Mouse (Mus musculus) gastrocnemius, adult 18-20 months (tissue): ENCODE data around the gene Ciita. TPM values are rescaled to one million over a fixed set of nuclear protein-coding genes. Genes with fewer than 3 reads are reported as not detected.

Experiments
- DNase-seq: peaks from one replicate; pipeline ENCODE4 v3.0.0; 2021; ENCODE audit warnings: low spot score
- long read RNA-seq, 2 experiments: library from polyadenylated mRNA; stranded (forward); transcript quantifications; one replicate each; pipeline ENCODE4 v2.0.0; 2021
- total RNA-seq, 2 experiments: library from RNA; stranded (reverse); gene quantifications; 2 replicates each; pipeline ENCODE4 v1.2.3; 2021

Gene Ciita
- under 1 TPM; 0.18 to 0.21 TPM for total RNA-seq
- long read RNA-seq, experiment 1 = 0 reads
- long read RNA-seq, experiment 2 = 0 reads

DNA sequence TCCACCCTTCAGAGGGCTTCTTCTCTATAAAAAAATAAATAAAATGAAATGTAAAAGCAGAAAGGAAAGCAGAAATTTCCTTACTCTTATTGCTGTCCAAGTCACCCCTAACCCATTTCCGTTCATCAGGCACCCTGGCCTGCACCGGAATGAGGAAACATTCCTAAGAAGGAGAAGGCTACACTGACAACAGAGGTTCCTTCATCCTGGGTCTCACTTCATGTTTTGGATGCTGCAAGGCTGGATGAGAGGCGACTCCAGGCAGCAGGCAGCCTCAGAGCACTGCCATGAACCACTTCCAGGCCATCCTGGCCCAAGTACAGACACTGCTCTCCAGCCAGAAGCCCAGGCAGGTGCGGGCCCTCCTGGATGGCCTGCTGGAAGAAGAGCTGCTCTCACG, at the start of gene Ciita:
TSS of gene Ciita (plus strand) at position 203 of the 400 bp plus-strand sequence.
- DNase-seq = no peak

DNA sequence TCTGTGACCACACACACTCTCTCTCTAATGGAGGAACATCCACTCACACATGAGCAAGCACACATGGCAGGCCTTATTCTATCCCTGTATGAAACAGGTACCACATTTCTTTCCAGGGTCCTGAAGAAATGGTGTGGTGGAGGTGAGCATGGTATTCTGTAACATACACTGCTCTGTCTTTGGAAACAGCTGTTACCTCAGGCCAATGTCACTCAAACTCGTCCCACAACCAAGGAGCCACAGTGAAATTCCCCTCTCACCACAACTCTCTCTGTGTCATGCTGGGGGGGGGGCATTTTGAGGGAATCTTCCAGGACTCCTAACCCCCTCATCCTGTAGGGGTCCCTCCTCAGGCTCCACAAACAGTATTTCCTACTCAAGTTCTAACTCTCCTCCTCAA, 47.9 kb upstream of the Ciita start:
- DNase-seq = no peak

DNA sequence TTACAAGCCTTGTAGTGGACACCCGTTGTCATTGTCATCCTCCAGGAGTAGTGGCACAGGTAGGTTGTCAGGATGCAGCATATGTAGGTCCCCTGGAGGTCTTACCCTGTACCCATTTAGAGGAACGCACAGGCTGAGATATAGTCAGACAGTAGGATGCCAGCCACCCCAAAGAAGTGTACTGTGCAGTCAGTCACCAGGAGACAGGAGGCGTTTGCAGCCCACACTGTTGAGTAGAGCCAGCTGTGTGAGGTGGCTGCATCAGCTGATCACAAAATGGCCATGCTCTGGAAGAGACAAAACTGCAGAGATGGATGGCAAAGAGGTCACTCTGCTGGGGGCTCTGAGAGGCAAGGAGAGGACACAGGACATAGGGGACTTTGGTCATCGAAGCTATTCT, 47.5 kb upstream of the Ciita start:
- no peak for DNase-seq

- no peak for DNase-seq
Observed at GRCm38 (mm10) chr16:10433344-10433743, 46.5 kb upstream of the Ciita start.

- DNase-seq = no peak
Observed at GRCm38 (mm10) chr16:10436166-10436565, 43.7 kb upstream of the Ciita start.

- no peak for DNase-seq
Observed at GRCm38 (mm10) chr16:10438055-10438454, 41.8 kb upstream of the Ciita start.

- no peak for DNase-seq
Observed at GRCm38 (mm10) chr16:10441328-10441727, 38.5 kb upstream of the Ciita start.

- DNase-seq = no peak
Observed at GRCm38 (mm10) chr16:10441761-10442160, 38.1 kb upstream of the Ciita start.

- no peak for DNase-seq
Observed at GRCm38 (mm10) chr16:10443723-10444122, 36.1 kb upstream of the Ciita start.

- no peak for DNase-seq
Observed at GRCm38 (mm10) chr16:10446573-10447263, 33.1 kb upstream of the Ciita start.

- peak; percentile 68 for DNase-seq
Observed at GRCm38 (mm10) chr16:10447264-10447594, 32.6 kb upstream of the Ciita start, which contains the start of gene Tvp23a. TSS of gene Tvp23a (minus strand) at chr16:10447362.

GRCm38 (mm10) chr16:10447781-10448180, 32.1 kb upstream of the Ciita start:
- DNase-seq = no peak

GRCm38 (mm10) chr16:10448931-10449330, 30.9 kb upstream of the Ciita start:
- no peak for DNase-seq

DNA sequence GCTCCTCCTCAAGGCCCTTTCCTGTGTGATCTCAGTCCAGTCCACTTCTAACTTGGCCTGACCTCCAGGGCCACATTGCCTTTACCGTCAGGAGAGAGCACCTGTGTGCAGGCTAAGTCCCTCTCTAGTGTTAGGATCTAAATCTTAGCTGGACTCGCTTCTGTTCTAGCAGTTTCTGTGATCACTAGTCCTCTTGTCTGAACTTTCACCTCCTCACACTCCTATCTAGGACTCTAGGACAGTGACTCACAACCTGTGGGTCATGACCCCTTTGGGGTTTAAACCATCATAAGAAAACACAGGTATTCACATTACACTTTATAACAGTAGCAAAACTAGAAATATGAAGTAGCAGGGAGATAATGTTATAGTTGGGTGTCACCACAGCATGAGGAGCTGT, 28.0 kb upstream of the Ciita start:
- DNase-seq = no peak

GRCm38 (mm10) chr16:10452445-10452896, 27.4 kb upstream of the Ciita start:
- peak; percentile 47 for DNase-seq

- DNase-seq = no peak
Observed at GRCm38 (mm10) chr16:10453872-10454582, 25.8 kb upstream of the Ciita start.

GRCm38 (mm10) chr16:10454583-10454974, 25.3 kb upstream of the Ciita start:
- no peak for DNase-seq

DNA sequence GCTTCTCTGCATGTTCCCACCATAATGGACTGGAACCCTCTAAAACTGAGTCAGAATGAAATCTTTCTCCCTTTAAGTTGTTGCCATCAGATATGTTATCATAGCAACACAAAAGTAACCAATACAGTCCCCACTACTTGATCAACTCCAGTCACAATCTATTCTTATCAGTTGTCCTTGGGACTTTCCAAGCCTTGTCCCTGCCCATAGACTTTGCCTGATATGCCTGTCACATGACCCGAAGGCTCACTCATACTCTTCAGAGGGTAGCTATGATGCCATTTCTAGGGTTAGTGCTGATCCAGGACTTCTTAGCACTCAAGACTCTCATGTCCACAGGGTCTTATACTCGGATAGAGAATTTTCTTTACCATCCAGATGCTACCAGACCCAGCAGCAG, 19.7 kb upstream of the Ciita start:
- no peak for DNase-seq

- no peak for DNase-seq
Observed at GRCm38 (mm10) chr16:10461178-10461577, 18.7 kb upstream of the Ciita start.

DNA sequence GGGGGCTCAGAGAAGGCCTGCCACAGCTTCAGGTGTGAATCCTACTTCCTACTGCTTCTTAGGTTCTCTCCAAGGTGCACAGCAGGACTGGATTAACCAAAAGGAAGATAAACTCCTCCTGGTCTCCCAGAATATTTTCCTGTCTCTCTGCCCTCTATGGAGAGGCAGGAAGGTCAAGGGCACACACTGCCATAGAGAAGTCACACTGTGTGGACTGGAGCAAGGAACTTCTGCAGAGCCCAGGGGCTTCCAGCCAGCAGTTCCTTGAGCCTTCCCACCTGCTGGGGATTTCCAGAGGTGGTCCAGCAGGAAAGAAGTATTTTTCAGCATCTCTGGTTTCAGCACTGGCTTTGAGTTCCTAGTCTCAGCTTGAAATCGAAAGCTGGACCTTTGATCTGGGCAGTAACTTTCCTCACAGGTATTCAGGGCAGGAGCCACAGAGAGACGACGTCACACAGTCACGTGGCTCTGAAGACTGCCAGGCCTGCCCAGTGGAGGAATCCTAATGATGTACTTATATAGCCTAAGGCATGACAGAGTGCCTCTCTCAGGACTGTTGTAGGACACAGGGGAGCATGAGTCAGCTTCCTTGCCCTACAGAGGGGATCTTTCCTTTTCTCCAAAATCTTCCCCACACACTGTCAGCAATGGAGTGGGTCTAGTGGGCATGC, 14.7 kb upstream of the Ciita start:
- DNase-seq = no peak

- no peak for DNase-seq
Observed at GRCm38 (mm10) chr16:10467391-10468107, 12.3 kb upstream of the Ciita start.

GRCm38 (mm10) chr16:10468201-10468600, 11.7 kb upstream of the Ciita start:
- DNase-seq = no peak
